Mouse (Mus musculus) macrophage (primary cell): ENCODE measurements around the gene Atf5. TPM values are rescaled to one million over a fixed set of nuclear protein-coding genes. Genes with fewer than 3 reads are reported as not detected.

ENCODE experiments used
- H3K27ac ChIP-seq: fragments of 350-480 bp; formaldehyde crosslinking; 2 replicates; pipeline ENCODE4 v1.9.0; 2021
- H3K36me3 ChIP-seq: fragments of 350-480 bp; formaldehyde crosslinking; 2 replicates; pipeline ENCODE4 v1.9.0; 2021; ENCODE audit errors: inconsistent target
- H3K4me3 ChIP-seq: fragments of 350-480 bp; formaldehyde crosslinking; 2 replicates; pipeline ENCODE4 v1.9.0; 2021; ENCODE audit errors: inconsistent target
- H3K79me2 ChIP-seq: fragments of 350-480 bp; formaldehyde crosslinking; 2 replicates; pipeline ENCODE4 v1.9.0; 2021; ENCODE audit errors: inconsistent target
- WGBS: methylation state at CpG from one replicate; pipeline ENCODE4 v1.1.7; 2026; ENCODE audit warnings: inconsistent platforms; ENCODE audit not compliant: missing documents; 5-methylcytosine and 5-hydroxymethylcytosine counted together
- polyA plus RNA-seq: library from polyadenylated mRNA; stranded (reverse); fragments of 250-400 nt; gene quantifications from 3 replicates; pipeline ENCODE4 v1.2.4, GENCODE M21; 2018; ENCODE audit warnings: inconsistent platforms
- total RNA-seq, 78 experiments: library from RNA; depleted of rRNA; stranded (reverse); fragments of 250-400 nt; gene quantifications; 1 replicate in 9 of 78; 2 replicates in 24 of 78; 3 replicates in 43 of 78; 4 replicates in 2 of 78; pipeline ENCODE4 v1.2.4; 2018; ENCODE audit warnings: inconsistent platforms in 56 of 78

Atf5 gene
- 10 to 100 TPM in 16 of 26 experiments, 1 to 10 TPM in 10; 4.9 to 59.2 (median 10.8) TPM for total RNA-seq (2018; cell fraction: chromatin; rRNA removed)
- total RNA-seq (2018; cell fraction: cytosol; rRNA removed): 10 to 100 TPM; 34.7 to 78.3 (median 52.0) TPM
- total RNA-seq (2018; cell fraction: nucleus; rRNA removed): 10 to 100 TPM; 17.6 to 77.3 (median 31.7) TPM
- 29.8 to 55.7 TPM (median 36.4 TPM) in 3 replicates for polyA plus RNA-seq

DNA sequence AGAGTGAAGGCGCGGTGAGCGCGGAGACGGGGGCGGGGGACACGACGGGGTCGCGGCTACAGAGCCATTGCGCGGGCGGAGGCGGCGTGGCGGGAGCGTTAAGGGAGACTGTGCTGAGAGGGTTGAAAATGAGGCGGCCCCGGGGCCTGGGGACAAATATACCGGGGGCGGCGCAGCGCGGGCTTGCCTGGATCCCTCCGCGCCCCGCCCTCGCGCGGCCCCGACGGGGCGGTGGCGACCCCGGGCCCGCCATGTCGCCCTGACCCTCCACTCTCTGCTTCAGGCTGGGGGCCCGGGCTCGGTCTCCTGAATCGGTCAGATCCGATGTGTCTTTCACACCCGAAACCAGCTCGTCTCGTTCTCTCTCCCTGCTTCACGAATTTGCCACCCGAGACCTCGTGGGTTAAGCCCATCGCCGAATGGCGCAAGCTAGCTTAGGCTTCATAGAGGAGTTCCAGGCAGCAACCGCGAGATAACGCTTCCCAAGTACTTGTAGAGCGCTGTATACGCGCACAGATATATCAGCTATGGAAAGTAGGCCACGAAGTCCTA lies at the start of gene Atf5:
Atf5 (minus strand) TSS at position 189 of the 552 bp plus-strand sequence.
- peak within 1 kb of the TSS; percentile 90 for H3K4me3 ChIP-seq
- H3K79me2 ChIP-seq: peaks cover 50% of the 10 kb centered on the region
- WGBS: under 1% methylated on average over 57 of the region's 57 CpGs
- peak within 1 kb of the TSS; percentile 93 for H3K27ac ChIP-seq
- no peaks in the 10 kb centered on the region for H3K36me3 ChIP-seq

DNA sequence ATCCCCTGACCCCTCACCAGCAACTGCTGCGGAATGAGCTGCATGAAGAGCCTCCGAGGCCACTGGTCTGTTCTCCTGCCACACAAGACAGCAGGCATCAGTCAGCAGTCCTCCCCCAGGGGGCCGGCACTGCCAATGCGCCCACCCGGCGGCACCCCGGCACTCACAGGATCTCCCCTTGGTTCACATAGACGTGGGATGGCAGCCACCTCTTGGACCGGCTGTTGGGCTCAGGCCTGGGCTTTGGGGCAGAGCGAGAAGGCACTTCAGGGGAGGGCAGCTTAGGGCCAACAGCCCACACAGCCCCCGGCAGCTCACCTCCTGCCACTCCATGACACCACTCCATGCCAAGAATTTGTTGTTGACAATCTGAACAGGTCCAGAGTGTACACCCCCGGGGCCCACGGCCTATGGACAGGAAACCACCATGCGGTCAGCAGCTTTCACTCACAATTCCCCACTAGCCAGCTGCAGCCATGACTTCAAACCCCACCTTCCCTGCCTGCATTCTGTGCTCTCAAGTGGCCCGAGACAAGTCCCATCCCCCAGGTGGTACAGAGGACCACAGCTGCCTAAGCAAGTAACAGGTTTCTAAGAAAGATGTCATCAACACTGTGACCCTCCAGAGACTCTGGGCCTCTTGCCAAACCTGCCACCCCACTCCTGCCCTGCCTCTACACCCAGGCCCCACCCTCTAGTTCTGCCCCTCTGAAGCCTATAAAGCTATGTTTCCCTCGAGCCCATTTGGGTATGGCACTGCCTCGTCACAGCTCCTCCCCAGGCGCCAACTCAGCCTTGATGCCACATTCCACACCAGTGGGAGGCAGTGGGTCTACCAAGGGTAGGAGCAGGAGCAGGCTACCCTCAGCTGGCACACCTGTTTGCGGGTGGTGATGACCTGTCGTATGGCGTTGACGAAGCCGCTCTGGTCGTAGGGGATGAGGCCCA lies 48.4 kb upstream of the Atf5 start:
- H3K4me3 ChIP-seq: no peak overlapping the region
- WGBS: 72% methylated on average over 22 of the region's 24 CpGs
- H3K36me3 ChIP-seq: peaks cover 27% of the 10 kb centered on the region
- no peak overlapping the region for H3K27ac ChIP-seq
- H3K79me2 ChIP-seq: peaks cover 68% of the 10 kb centered on the region

DNA sequence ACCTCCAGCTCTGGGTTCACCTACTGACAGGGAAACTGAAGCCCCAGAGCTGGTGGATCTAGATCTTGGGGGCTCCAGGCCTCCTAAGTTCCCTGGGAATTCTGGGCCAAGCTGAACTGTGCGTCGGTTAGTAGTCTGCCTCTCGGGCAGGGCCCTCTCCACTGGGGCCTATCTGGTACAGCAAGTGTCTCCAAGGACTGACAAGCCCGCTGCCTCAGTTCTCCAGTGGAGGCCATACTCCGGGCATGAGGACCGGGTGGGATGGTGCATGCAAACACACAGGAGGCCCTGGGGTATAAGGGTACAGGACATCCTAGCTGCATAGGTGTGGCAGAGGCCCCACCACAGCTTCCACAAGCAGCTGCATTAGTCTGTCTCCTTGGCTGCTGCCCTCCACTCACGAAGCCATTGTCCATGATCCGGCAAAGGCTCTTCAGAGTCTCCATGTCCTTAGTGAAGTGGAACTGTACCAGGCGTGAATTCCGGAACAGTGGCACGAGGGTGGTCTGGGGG lies 47.6 kb upstream of the Atf5 start:
- H3K36me3 ChIP-seq: peaks cover 27% of the 10 kb centered on the region
- H3K27ac ChIP-seq: no peak overlapping the region
- H3K4me3 ChIP-seq: no peak overlapping the region
- H3K79me2 ChIP-seq: peaks cover 77% of the 10 kb centered on the region
- WGBS: 91% methylated on average over 11 of the region's 11 CpGs

DNA sequence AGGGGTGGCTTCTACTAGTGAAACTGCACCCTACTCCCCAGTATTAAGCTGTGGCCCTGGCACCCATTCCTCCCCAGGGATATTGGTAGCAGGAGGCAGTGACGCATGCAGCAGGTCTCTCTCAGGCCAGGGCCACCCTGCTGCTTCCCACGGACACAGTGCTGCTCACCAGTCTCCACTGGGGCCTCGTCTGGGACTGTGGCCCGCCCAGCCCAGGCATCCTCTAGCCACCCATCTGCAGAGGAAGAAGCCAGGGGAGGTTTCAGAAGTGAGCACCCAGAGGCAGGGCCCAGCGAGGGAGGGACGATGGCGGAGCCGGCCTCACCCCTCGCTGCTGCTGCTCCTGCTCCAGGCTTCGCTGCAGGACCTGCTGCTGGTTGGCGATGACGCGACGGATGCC lies 46.8 kb upstream of the Atf5 start:
- Histone ChIP-seq H3K27ac (no peak overlapping the region), H3K36me3 (peaks cover 27% of the 10 kb centered on the region), H3K4me3 (no peak overlapping the region), H3K79me2 (peaks cover 79% of the 10 kb centered on the region)
- WGBS: 92% methylated on average over 13 of the region's 14 CpGs

DNA sequence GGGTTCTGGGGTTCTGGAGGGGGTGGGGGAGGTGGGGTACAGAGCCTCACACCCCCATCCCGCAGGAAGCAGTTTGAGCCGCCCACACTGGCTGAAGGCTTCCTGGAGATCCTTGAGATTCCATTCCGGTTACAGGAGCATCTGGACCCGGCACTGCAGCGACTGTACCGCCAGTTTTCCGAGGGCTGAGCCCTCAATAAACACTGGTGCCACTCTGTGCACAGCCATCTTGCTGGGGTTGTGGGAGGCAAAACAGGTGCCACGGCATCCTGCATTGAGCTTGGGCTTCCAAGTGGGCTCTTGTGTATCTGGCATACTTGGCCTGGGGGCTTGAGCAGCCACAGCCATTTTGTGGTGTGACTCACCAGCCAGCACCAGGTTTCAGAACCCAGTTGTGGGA lies 46.0 kb upstream of the Atf5 start:
- Histone ChIP-seq H3K79me2 (peaks cover 79% of the 10 kb centered on the region), H3K27ac (no peak overlapping the region), H3K4me3 (no peak overlapping the region), H3K36me3 (peaks cover 27% of the 10 kb centered on the region)
- WGBS: 97% methylated on average over 8 of the region's 8 CpGs

DNA sequence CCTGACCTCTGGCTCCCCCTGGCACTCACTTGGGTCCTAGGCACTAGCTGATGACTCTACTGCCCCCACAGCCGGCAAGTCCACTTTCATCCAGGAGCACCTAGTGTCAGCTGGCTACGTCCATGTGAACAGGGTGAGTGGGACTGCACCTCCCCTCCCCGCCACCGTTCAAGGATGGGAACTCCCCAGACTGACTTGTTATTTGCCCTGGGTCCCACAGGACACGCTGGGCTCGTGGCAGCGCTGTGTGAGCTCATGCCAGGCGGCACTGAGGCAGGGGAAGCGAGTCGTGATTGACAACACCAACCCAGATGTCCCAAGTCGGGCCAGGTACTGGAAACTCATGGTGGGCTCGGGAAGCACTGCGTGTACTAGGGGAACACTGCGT lies 45.0 kb upstream of the Atf5 start:
- Histone ChIP-seq H3K27ac (no peak overlapping the region), H3K4me3 (no peak overlapping the region), H3K79me2 (peaks cover 72% of the 10 kb centered on the region), H3K36me3 (peaks cover 27% of the 10 kb centered on the region)
- 94% methylated on average over 14 of the region's 14 CpGs for WGBS

DNA sequence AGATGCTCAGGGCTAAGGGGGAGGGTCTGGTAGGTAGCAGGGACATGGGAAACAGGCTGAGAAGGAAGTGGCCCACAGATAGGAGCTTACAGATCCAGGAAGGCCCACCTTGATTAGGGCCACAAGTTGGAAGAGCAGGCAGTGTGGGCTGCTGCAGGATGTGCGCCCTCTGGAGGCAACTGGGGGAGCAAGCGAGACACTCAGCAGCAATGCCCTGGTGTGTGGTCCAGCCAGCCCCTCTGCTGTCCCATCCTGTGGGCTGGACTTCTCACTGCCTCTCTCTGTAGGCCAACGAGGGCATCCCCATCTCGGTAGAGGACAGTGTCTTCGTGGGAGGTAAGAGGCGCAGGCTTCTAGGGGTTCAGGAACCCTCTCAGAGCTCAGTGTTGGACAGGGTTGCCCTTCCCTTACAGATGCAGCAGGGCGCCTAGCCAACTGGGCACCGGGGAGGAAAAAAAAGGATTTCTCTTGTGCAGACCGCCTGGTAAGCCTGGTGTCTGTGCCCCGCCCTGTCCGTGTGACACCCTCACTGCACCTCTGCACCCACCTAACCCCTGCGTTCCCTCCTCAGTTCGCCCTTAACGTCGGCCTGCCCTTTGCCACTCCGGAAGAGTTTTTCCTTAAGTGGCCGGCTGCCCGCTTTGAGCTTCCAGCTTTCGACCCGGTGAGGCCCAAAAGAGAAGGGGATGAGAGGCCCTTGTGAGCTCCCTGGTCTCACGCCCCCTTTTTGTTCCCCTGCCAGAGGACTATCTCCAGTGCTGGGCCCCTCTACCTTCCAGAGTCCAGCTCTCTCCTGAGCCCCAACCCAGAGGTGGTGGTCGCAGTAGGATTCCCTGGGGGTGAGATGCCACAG lies 44.3 kb upstream of the Atf5 start:
- Histone ChIP-seq H3K27ac (no peak overlapping the region), H3K79me2 (peaks cover 68% of the 10 kb centered on the region), H3K4me3 (no peak overlapping the region), H3K36me3 (peaks cover 27% of the 10 kb centered on the region)
- WGBS: 69% methylated on average over 22 of the region's 22 CpGs

DNA sequence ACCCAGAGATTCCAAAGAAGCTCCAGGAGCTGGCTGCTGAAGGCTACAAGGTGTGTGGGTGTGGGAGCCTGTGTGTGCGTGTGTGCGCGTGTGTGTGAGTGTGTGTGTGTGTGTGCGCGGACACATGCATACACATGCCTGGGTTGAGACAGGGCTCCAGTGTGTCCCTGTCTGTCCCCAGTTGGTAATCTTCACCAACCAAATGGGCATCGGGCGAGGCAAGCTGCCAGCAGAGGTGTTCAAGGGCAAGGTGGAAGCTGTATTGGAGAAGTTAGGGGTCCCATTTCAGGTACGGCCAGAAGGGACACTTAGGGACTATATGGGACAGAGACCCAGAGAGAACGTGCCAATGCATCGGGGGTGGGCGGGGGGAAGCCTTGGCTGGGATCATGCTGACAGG lies 43.4 kb upstream of the Atf5 start:
- H3K36me3 ChIP-seq: peaks cover 27% of the 10 kb centered on the region
- H3K4me3 ChIP-seq: no peak overlapping the region
- no peak overlapping the region for H3K27ac ChIP-seq
- H3K79me2 ChIP-seq: peaks cover 61% of the 10 kb centered on the region
- WGBS: 90% methylated on average over 11 of the region's 11 CpGs

DNA sequence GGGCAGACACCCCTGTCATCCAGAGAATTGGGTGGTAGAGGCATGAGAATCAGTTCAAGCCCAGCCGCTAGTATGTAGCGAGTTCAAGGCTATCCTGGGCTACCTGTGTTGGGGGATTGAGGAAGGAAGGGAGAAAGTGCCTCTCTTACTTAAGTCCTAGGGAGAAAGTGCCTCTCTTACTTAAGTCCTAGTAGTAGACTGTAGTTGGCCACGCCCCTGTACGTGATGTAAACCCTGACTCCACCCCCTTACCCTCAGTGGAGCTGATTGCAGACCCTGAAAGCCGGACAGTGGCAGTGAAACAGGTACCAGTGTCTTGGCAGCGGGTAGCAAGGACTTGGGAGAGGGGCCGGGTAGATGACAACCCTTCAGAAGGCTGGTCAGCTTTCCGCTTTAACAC lies 41.4 kb upstream of the Atf5 start:
- H3K79me2 ChIP-seq: peaks cover 62% of the 10 kb centered on the region
- H3K27ac ChIP-seq: peak overlapping the region; percentile 95
- peaks cover 16% of the 10 kb centered on the region for H3K36me3 ChIP-seq
- WGBS: 30% methylated on average over 8 of the region's 8 CpGs
- peak overlapping the region; percentile 81 for H3K4me3 ChIP-seq

DNA sequence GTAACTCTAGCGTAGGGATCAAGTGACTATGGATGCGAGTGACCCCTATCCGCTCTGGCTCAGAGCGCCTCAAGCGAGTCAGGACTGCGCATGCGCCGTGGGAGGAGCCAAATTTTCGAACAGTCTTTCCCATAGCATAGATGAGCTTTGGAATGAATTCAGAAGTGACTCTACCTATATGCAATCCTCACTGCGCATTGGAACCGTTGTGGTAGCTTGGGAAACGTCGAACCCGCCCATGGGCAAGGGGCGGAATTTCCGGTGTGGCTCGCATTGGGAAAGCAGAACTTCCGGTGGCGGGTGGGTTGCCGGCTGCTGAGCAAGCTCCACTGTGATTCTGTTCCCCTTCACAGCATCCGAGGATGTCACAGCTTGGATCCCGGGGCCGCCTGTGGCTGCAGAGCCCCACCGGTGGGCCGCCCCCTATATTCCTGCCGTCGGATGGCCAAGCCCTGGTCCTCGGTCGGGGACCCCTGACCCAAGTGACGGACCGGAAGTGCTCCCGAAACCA lies 40.6 kb upstream of the Atf5 start, which contains the start of gene Pnkp:
Pnkp (plus strand) TSS at position 98 of the 511 bp plus-strand sequence.
- Histone ChIP-seq H3K79me2 (peaks cover 70% of the 10 kb centered on the region), H3K36me3 (peaks cover 8% of the 10 kb centered on the region), H3K4me3 (peak within 1 kb of the TSS; percentile 81), H3K27ac (peak within 1 kb of the TSS; percentile 95)
- WGBS: 0% methylated on average over 28 of the region's 32 CpGs

DNA sequence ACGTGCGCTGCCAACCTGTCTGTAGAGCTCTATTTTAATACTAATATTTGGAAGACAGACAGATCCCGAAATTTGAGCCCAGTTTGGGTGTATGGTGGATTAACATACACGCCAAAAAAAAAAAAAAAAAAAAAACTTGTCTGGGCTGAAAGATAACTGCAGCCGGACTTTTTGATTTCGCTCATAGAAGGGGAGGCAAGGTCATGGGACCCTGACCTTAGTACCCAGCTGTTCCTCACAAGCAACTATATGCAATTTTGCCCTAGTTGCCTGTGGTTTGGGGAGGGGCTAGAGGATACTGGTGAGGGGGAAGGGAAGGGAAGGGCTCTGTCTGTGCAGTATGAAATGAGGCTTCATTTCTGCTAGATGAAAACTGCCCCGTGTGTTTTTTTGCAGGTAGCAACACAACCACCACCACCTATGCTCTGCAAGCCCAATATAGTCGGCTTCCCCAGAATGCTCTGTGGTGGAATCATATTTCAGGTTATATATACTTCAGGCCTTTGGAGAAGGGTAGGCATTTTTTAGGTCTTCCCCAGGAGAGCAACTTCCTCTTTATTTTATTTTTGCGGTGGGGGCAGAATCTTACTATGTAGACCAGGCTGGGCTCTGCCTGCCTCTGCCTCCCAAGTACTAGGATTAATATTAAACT lies 39.9 kb upstream of the Atf5 start:
- peak overlapping the region; percentile 81 for H3K4me3 ChIP-seq
- peak overlapping the region; percentile 95 for H3K27ac ChIP-seq
- 31% methylated on average over 9 of the region's 9 CpGs for WGBS
- peaks cover 1% of the 10 kb centered on the region; the same call in 1 of the 2 replicates for H3K36me3 ChIP-seq
- H3K79me2 ChIP-seq: peaks cover 74% of the 10 kb centered on the region

DNA sequence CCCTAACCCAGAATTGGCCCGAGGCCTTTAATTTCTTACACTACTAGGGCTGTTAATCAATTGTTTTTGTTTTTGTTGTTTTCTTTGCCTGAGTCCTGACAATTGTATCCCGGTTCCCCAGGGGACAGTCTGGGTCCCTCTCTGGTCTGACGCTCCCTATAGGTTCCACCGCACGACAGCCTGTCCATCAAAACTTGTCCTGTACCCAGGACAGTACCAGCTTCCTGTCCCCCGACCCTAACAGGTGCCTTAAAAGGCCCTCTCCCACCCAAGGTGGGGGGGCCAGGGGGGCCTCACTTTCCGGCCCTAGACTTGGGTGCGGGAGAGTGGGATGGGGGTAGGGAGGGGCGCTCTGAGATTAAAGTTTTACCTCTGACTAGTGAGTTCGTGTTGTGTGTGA lies 38.6 kb upstream of the Atf5 start:
- Histone ChIP-seq H3K4me3 (peak overlapping the region; percentile 73), H3K36me3 (no peaks in the 10 kb centered on the region), H3K27ac (peak overlapping the region; percentile 95), H3K79me2 (peaks cover 72% of the 10 kb centered on the region)
- 41% methylated on average over 10 of the region's 10 CpGs for WGBS

DNA sequence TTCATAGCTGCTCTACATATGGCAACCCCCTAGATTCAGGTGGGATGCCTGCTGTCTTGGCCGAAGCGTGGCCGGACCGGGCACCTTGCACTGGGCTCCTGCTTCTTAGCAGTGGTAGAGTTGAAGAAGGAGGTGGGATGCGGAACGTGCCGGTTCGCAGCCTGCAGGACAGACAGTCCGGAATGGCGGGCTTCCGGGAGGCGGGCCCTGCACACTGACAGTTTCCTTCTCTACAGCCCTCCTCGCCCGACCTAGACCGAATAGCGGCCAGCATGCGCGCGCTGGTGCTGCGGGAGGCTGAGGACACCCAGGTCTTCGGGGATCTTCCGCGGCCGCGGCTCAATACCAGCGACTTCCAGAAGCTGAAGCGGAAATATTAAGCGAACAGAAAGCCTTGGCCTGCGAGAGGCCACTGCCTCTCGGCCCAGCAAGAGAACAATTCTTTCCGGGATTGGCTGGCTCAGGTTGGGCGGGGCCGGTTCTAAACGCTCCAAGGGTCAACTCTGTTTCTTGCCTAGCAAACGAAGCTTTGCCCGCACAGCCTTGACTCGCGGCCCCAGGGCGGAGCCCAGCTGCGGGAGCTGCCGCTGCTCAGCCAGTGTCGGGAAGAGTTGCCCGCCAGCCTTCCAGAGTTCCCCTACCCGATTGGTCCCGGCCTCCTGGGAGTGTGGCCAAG lies 38.0 kb upstream of the Atf5 start:
- H3K79me2 ChIP-seq: peaks cover 67% of the 10 kb centered on the region
- 1% methylated on average over 45 of the region's 45 CpGs for WGBS
- H3K36me3 ChIP-seq: no peaks in the 10 kb centered on the region
- peak overlapping the region; percentile 95 for H3K27ac ChIP-seq
- H3K4me3 ChIP-seq: peak overlapping the region; percentile 73
